Mouse (Mus musculus): ENCODE measurements around the gene Nmral1. TPM values are rescaled to one million over a fixed set of nuclear protein-coding genes. Genes with fewer than 3 reads are reported as not detected.

The Nmral1 gene
- polyA plus RNA-seq, 1 experiment from 2014 or later, result 102 TPM

GRCm38 (mm10) chr16:4727963-4728362 lies 8.8 kb upstream of the Nmral1 start:
- DNase-seq, result no peak
- Histone ChIP-seq H3K9ac (no peak overlapping the region), H3K36me3 (ENCODE audit: insufficient read depth) (no peaks in the 10 kb centered on the region), H3K4me2 (peak overlapping the region; percentile 73), H3K9me3 (ENCODE audit: low read depth, low read length) (no peaks in the 10 kb centered on the region), H3K4me1 (ENCODE audit: insufficient read depth) (0 out of 2 replicates have a peak, but pooled peaks cover 6% of the 10 kb centered on the region), H3K4me3 (ENCODE audit: low read depth, low read length) (no peak overlapping the region), H3K27ac (ENCODE audit: low read depth) (no peak overlapping the region), H3K27me3 (ENCODE audit: insufficient read depth, low read length) (no peaks in the 10 kb centered on the region)
- TF ChIP-seq CTCF (IDR thresholded peaks at IDR 0.05; ENCODE audit: low read depth), result no peak
- WGBS, result 27% methylated on average over 1 of the region's 1 CpGs
- no peak for ATAC-seq (ENCODE audit: insufficient read depth)

- H3K4me2 ChIP-seq, result peak overlapping the region; percentile 73
- peak overlapping the region; percentile 80; the same call in 1 of the 2 replicates for H3K4me3 ChIP-seq (ENCODE audit: low read depth, low read length)
- WGBS, result 87% methylated on average over 1 of the region's 1 CpGs
- DNase-seq, result no peak
- TF ChIP-seq CTCF (IDR thresholded peaks at IDR 0.05; ENCODE audit: low read depth), result no peak
- H3K9ac ChIP-seq, result no peak overlapping the region
- H3K4me1 ChIP-seq (ENCODE audit: insufficient read depth), result 0 out of 2 replicates have a peak, but pooled peaks cover 6% of the 10 kb centered on the region
- H3K27ac ChIP-seq (ENCODE audit: low read depth), result no peak overlapping the region; the same call in 1 of the 2 replicates
- no peak for ATAC-seq (ENCODE audit: insufficient read depth)
- no peaks in the 10 kb centered on the region for H3K27me3 ChIP-seq (ENCODE audit: insufficient read depth, low read length)
- no peaks in the 10 kb centered on the region for H3K36me3 ChIP-seq (ENCODE audit: insufficient read depth)
- H3K9me3 ChIP-seq (ENCODE audit: low read depth, low read length), result no peaks in the 10 kb centered on the region
Observed at GRCm38 (mm10) chr16:4727526-4727925, 8.4 kb upstream of the Nmral1 start.

GRCm38 (mm10) chr16:4726528-4727128 lies 7.5 kb upstream of the Nmral1 start:
- H3K36me3 ChIP-seq (ENCODE audit: insufficient read depth), result no peaks in the 10 kb centered on the region
- no peak for DNase-seq
- no peaks in the 10 kb centered on the region for H3K9me3 ChIP-seq (ENCODE audit: low read depth, low read length)
- H3K27me3 ChIP-seq (ENCODE audit: insufficient read depth, low read length), result no peaks in the 10 kb centered on the region
- peak overlapping the region; percentile 73 for H3K4me2 ChIP-seq
- H3K27ac ChIP-seq (ENCODE audit: low read depth), result peak overlapping the region; percentile 83
- 0 out of 2 replicates have a peak, but pooled peaks cover 6% of the 10 kb centered on the region for H3K4me1 ChIP-seq (ENCODE audit: insufficient read depth)
- under 1% methylated on average over 40 of the region's 40 CpGs for WGBS
- peak; percentile 78 for ATAC-seq (ENCODE audit: insufficient read depth)
- H3K9ac ChIP-seq, result peak overlapping the region; percentile 85
- H3K4me3 ChIP-seq (ENCODE audit: low read depth, low read length), result peak overlapping the region; percentile 80
- no peak for TF ChIP-seq CTCF (IDR thresholded peaks at IDR 0.05; ENCODE audit: low read depth)

GRCm38 (mm10) chr16:4725780-4726527 lies 6.8 kb upstream of the Nmral1 start, which contains the start of gene Hmox2:
Hmox2 (plus strand) TSS chr16:4726361.
- H3K36me3 ChIP-seq (ENCODE audit: insufficient read depth), result no peaks in the 10 kb centered on the region
- WGBS, result 5% methylated on average over 35 of the region's 35 CpGs
- DNase-seq, result peak; percentile 97
- peak within 1 kb of the TSS; percentile 73 for H3K4me2 ChIP-seq
- H3K4me1 ChIP-seq (ENCODE audit: insufficient read depth), result 0 out of 2 replicates have a peak, but pooled peaks cover 6% of the 10 kb centered on the region
- ATAC-seq (ENCODE audit: insufficient read depth), result peak; percentile 94
- peak within 1 kb of the TSS; percentile 80 for H3K4me3 ChIP-seq (ENCODE audit: low read depth, low read length)
- peak within 1 kb of the TSS; percentile 83 for H3K27ac ChIP-seq (ENCODE audit: low read depth)
- TF ChIP-seq CTCF (IDR thresholded peaks at IDR 0.05; ENCODE audit: low read depth), result no peak
- peak within 1 kb of the TSS; percentile 85 for H3K9ac ChIP-seq
- no peaks in the 10 kb centered on the region for H3K27me3 ChIP-seq (ENCODE audit: insufficient read depth, low read length)
- H3K9me3 ChIP-seq (ENCODE audit: low read depth, low read length), result no peaks in the 10 kb centered on the region

- Histone ChIP-seq H3K4me1 (ENCODE audit: insufficient read depth) (0 out of 2 replicates have a peak, but pooled peaks cover 6% of the 10 kb centered on the region), H3K4me3 (ENCODE audit: low read depth, low read length) (no peak overlapping the region), H3K27ac (ENCODE audit: low read depth) (no peak overlapping the region), H3K27me3 (ENCODE audit: insufficient read depth, low read length) (no peaks in the 10 kb centered on the region), H3K9ac (no peak overlapping the region), H3K9me3 (ENCODE audit: low read depth, low read length) (no peaks in the 10 kb centered on the region), H3K4me2 (no peak overlapping the region), H3K36me3 (ENCODE audit: insufficient read depth) (no peaks in the 10 kb centered on the region)
- no peak for ATAC-seq (ENCODE audit: insufficient read depth)
- DNase-seq, result no peak
- no peak for TF ChIP-seq CTCF (IDR thresholded peaks at IDR 0.05; ENCODE audit: low read depth)
- 76% methylated on average over 4 of the region's 4 CpGs for WGBS
Observed at GRCm38 (mm10) chr16:4725266-4725665, 6.1 kb upstream of the Nmral1 start.

GRCm38 (mm10) chr16:4722915-4723209 lies 3.7 kb upstream of the Nmral1 start:
- Histone ChIP-seq H3K4me2 (no peak overlapping the region), H3K4me3 (ENCODE audit: low read depth, low read length) (no peak overlapping the region), H3K36me3 (ENCODE audit: insufficient read depth) (no peaks in the 10 kb centered on the region), H3K9ac (no peak overlapping the region), H3K9me3 (ENCODE audit: low read depth, low read length) (no peaks in the 10 kb centered on the region), H3K27me3 (ENCODE audit: insufficient read depth, low read length) (no peaks in the 10 kb centered on the region), H3K4me1 (ENCODE audit: insufficient read depth) (0 out of 2 replicates have a peak, but pooled peaks cover 4% of the 10 kb centered on the region), H3K27ac (ENCODE audit: low read depth) (no peak overlapping the region)
- DNase-seq, result no peak
- ATAC-seq (ENCODE audit: insufficient read depth), result no peak
- 43% methylated on average over 3 of the region's 3 CpGs for WGBS
- no peak for TF ChIP-seq CTCF (IDR thresholded peaks at IDR 0.05; ENCODE audit: low read depth)
